Mouse (Mus musculus): ENCODE results near the gene 4930519G04Rik.
"Not testable (repeated sequence)": the region's sequence is repeated elsewhere in the genome, so short reads cannot be mapped to it uniquely, and the experiment has no call there.

Gene 4930519G04Rik

DNA sequence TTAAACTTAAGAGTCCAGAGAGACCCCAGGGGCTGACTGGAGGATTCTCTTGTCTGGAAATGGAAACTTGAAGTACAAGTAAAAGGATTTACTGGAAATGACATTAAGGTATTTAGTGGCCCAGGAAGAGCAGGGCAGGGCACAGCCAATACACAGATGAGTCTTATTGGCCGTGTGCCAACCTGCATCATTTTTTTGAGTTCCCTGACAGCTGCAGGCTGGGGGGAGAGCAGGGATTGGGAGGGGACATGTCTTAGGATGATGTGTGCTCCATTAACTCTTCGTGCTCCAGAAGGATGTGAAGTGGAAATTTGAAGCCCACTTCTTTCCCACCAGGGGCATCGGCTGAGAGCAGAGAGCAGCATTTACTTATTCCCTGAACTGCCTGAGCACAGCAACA is 11.3 kb upstream of the 4930519G04Rik start:
- DNase-seq (ENCODE audit: low spot score in 2 of 2), result not testable (repeated sequence)

DNA sequence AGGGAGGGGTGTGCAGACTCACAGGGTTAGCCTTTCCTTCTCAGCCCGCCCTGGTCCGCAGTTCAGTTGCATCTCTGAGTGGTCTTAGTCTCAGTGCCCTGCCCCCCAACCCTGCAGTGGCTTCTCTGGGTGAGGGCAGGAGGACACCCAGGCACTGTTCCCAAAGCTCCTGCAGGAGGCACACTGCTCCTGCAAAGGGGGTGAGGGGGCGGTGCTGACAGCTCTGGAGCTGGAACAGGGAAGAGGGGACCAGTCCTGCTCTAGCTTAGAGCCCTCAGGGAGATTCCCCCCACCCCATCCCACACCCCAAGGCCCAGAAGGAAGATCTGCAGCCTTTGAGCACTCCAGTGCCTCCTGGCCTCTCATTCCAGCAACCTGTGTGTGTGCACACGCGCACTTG is 10.8 kb upstream of the 4930519G04Rik start:
- DNase-seq (ENCODE audit: low spot score in 2 of 2), result no peak

DNA sequence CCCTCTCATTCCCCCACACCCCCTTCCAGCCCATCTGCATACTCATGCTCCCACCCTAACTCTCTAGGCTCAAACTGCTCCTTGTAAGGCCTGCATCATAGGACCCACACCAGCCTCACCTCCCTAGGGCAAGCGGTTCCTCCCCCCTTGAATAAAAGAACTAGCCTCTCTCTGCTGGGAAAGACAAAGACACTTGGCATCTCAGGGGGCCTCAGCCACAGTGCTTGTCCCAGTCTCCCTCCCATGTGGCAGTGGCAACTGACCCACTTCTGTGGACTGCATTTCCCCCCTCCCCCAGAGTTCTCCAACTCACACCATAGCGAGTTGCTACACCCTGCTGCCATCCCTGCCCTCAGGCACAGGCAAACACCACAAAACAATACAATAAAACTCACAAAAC is 9.1 kb upstream of the 4930519G04Rik start:
- not testable (repeated sequence) for DNase-seq (ENCODE audit: low spot score in 2 of 2)

DNA sequence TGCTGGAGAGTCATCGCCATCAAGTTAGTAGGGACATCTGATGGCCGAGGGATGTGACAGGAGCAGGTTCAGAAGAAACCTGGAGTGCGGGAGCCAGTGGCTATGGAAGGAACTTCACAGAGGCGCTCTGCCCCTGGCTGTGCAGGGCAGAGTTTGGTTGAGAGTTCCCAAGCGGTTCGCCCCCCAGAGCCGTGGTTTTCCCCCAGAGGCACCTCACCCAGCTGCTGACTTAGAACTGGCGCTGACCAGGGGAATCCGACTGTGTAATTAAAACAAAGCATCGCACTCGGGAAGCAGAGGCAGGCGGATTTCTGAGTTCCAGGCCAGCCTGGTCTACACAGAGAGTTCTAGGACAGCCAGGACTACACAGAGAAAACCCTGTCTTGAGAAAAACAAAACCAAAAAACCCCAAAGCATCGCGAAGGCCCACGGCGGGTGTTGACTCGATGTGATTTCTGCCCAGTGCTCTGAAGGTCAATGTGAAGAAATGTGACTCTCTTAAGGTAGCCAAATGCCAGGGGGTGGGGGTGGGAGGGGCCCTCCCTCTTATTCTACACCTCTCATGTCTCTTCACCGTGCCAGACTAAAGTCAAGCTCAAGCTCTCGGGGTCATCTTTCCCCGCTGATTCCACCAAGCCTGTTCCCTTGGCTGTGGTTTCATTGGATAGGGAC is 1.8 kb upstream of the 4930519G04Rik start:
- DNase-seq (ENCODE audit: low spot score in 2 of 2), result no peak

DNA sequence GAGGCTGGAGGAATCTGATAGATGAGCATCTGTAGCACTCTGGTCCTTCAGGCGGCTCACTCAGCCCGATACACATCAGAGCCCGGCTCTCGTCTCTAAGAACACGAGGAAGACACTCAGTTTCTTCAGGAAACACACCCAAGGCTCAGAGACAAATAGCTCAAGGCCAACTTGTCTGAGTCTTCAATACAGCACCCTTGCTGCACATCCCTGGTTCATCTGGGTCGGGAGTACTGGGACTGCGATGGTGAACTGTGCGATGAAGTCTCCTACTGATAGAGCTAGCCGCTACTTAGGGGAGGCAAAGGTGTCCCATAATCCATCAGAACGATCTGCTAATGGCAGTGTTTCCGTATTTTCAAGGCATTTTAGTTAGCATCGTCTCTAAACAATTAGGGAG is 5.1 kb downstream of the 4930519G04Rik start, which contains the start of gene Gm9936:
Gm9936 (minus strand) TSS at position 101 of the 400 bp plus-strand sequence.
- no peak for DNase-seq (ENCODE audit: low spot score in 2 of 2)

DNA sequence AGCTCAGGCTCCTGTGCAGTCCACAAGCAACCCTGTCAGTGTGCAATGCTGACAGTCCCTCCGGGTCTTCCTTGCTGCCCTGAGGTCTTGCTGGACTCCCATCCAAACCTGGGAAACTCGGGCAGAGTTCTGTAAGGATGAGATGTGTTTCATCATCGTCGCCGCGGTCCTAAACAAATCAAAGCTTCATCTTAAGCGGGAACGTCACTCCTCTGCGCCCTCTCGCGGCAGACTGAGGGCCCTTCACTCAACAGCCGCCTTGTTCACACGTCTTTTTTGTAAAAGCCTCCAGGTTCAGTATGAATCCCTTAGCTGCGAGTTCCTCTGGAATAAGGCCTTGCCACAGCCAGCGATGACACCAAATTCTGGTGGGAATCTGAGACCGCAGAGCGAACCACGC is 5.8 kb downstream of the 4930519G04Rik start:
- DNase-seq (ENCODE audit: low spot score in 2 of 2), result peak; percentile 55 to 80

DNA sequence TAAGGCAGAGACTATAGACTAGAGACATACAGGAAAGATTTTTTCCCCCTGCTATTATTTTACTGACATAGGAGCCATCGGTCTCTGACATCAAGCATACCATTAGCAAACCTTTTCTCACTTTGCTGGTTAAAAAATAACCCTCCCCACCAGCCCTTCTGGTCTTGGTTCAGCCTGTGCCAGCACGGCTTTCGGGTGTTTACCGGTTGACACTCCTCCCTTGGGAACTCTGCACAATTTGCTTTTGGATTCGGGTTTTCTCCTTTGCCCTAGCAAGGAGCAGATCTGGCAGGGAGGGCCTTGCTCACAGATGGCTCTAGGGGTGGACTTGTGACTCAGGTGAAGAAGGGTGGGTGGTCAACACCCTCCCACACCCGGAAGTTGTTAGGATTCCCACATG is 8.3 kb downstream of the 4930519G04Rik start:
- no peak for DNase-seq (ENCODE audit: low spot score in 2 of 2)

DNA sequence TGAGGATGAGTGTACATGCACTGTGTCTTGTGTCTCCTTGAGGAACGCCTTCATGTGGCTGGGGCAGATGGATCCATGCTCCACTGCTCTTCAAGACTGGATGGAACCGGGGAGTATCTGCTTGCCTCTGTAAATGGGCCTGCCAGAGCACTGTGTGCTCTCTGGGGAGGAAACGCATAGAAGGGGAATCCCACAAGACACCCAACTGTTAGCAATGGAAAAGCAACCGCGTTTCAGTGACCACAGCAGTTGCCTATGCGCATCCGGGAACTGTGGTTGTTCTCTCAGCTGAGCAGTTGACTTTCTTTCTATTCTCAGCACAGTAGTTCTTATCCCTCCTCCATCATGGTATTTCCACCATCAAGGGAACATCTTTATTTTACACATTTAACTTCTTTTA is 11.3 kb downstream of the 4930519G04Rik start:
- DNase-seq (ENCODE audit: low spot score in 2 of 2), result no peak

DNA sequence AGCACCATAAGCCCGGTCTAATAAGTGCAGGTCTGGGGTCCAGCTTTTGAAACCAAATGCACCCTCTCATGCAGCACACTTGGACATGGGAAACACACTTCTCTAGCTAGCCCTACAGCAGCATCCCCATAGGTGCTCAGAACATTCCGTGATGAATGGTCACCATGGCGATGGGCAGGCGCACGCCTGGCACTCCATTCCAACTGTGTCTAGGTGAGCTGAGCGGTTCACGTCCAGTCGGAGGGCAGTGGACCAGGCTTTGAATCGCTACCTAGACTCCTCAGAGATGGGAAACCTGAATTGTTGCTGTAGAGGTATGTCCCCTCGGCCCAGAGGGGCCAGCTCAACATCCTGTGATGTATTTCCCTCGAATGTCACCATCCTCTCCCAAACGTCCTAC is 11.8 kb downstream of the 4930519G04Rik start:
- DNase-seq (ENCODE audit: low spot score in 2 of 2), result no peak

DNA sequence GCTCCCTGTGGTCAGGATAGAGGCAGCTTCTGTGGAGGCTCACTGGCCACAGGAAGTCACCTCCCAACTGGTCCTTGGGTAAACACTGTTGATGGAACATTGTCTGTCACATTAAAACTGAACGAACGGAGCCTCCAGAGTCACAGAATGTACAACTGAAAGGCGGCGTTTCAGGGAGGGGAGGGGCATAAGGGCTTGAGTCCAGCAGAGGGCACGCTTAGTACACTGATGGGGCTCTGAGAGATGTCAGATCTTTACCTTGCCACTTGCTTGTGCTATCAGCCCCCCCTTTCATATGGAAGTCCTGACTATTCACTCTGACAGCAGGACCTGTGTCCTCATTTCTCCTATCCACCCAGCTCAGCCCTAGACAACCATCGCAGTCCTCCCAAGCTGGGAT is 22.4 kb downstream of the 4930519G04Rik start:
- DNase-seq (ENCODE audit: low spot score in 2 of 2), result no peak

DNA sequence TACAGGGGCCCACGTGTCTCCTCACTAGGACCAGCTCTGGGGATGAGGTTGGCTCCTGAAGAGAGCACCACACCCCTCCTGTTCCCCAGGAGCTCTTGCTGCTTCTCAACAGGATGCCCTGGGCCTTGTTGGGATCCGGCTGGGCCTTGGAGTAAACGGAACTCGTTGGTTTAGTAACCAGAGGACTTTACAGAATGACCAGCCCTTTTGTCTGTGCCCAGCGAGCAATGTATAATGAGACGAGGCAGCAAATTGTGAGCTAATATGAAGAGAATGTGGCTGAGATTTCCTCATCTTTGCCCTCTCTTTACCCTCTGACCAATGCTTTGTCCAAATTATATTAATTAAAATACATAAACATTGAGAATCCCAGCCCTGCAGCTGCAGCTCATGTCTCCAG is 22.9 kb downstream of the 4930519G04Rik start:
- DNase-seq (ENCODE audit: low spot score in 2 of 2), result no peak

DNA sequence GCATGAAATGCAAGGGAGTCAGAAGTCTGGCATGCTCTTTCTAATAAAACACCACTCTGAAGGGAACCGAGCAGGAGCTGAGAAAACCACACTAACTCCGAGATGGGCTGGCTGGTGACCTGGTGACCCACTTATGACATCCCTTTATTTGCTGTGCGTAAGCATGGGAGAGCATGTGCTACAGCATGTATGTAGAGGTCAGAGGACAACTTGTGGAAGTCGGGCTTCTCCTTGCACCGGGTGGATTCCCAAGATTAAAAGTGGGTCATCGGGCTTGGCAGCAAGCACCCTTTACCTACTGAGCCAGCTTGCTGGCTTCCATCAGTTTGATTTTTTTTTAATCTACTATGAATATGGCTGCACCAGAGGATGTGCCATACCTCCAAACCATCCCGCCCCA is 24.0 kb downstream of the 4930519G04Rik start:
- no peak for DNase-seq (ENCODE audit: low spot score in 2 of 2)

DNA sequence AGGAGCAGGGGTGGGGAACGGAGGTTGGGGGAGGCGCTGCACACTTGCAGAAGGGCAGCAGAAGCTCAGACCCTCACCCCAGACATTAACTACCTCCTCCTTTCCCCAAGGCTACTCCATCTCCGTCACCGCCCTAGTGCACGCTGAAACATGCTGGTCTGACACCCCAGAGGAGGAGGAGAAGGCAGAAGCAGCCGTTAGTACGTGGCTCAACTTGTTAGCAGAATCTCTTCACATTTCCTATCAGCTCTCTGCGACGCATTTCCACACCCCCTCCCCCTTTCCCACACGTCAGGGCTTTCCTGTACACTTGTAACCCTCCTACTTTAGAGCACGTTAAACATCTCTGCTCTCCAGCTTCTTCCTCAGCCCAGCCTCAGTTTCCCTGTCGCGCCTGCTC is 25.9 kb downstream of the 4930519G04Rik start:
- DNase-seq (ENCODE audit: low spot score in 2 of 2), result no peak

DNA sequence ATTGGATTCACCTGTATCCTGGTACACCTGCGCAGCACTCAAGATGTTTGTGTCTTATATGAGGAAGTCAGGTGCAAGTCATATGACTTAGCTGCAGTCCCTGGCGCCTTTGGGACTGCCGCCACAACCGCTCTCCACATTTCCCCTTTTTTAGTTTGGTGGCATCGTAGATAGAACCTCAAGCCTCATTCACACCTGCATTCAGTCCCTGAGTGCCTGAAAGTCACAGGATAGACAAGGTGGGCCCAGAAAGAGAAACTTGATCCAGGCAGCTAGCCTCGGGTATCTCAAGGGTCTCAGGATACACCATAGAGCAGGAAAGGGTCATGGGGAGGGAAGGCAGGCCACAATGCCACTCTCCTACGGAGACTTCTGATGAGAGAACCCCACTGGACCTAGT is 28.9 kb downstream of the 4930519G04Rik start:
- DNase-seq (ENCODE audit: low spot score in 2 of 2), result not testable (repeated sequence)

DNA sequence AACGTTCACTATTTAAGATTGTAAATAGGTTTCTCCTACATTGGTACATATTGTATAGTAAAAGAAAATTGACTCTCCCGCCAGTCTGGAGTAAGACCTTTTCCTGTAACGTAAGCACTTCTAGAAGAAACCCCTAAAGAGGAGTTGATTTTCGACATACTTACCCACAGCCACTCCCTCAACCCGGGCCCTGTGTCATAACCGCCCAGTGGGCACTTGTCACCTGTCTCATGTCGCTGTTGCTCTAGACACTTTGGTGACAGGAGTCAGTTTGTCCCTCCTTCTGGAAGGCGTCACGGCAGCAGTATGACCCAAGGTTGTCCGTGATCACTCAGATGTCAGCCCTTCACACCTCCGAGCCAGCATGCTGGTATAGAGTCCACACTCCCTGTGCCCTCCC is 29.6 kb downstream of the 4930519G04Rik start:
- DNase-seq (ENCODE audit: low spot score in 2 of 2), result no peak

DNA sequence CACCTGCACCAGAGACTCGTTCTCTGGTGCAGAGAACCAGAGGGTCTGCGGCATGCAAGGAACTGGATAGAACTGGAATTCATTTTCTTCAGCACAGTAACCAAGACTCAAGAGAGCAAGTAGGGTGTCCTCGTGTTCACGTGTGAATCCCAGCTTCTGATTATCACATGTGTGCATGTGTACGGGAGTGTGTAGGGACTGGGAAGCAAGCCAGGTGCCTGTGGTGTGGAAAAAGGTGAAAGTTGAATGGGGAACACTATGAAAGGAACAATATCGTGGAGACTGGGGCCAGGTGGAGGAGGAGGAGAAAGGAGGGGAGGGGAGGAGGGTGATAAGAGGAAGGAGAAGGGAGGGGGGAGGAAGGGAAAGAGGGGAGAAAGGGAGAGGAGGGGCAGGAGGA is 33.3 kb downstream of the 4930519G04Rik start:
- DNase-seq (ENCODE audit: low spot score in 2 of 2), result no peak

DNA sequence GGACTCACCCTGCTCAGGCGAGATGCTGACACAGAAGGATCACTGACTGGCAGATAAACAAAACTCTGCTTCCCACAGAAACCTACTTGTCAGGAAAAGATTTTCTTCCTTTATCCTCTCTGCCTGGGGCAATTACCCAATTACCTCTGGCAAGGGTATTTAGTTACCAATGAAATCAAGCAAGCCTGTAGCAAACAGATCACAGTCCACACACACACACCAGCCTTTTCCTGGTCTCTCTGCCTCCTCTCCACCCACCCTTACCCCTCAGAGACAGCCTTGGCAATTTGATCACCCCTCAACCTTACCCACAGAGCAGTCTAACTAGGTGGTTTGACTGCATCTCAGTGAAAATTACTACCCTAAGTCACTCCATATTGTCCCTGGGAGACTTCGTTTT is 35.5 kb downstream of the 4930519G04Rik start:
- DNase-seq (ENCODE audit: low spot score in 2 of 2), result no peak

DNA sequence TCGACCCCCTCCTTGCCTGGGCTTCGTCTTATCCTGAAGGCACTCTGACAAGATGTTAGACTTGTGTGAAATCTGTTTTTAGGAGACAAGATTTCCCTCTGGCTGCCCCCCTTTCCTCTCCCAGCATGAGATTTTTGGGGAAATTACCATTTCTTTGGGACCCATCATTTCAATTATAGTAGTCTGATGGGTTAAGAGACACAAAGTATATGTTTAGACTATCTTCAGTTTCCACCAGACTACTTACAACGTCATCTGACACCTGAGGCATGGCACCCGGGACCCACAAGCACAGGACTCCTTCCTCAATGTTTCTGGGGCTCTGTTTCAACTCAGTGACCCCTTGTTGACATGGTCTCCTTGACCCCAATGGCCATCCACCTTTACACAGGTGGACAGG is 42.1 kb downstream of the 4930519G04Rik start:
- DNase-seq (ENCODE audit: low spot score in 2 of 2), result no peak

DNA sequence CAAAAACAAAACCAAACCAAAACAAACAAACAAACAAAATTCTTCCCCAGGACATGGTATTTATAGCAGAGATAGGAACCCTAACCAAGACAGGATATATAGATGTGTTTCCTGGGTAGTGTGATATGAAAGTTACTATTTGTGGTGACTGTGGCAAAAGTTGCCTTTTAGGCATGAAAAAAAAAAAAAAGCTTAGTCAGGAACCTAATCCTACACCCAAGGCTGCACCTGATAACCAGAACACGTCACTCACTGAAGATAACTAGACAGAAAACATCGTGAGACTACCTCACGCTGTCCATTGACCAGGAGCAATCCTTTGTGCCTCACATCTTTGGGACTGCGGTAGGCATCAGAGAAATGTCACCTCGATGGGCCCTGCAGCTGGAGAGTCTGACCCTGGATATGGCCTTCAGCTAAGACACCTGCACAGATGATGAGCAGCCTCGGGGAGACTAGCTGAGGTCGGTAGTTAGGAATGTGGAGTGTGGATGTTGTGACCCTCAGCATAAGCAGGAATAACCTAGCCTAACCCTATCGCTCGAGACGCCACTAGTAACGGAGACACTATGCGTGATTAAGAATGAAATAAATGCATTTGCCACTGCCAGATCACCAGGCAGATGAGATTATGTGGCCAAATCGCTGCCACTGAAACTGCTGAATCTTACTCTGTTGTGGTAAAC is 43.4 kb downstream of the 4930519G04Rik start, which contains the start of gene Oasl2:
Oasl2 (plus strand) TSS at position 249 of the 686 bp plus-strand sequence.
- no peak for DNase-seq (ENCODE audit: low spot score in 2 of 2)

DNA sequence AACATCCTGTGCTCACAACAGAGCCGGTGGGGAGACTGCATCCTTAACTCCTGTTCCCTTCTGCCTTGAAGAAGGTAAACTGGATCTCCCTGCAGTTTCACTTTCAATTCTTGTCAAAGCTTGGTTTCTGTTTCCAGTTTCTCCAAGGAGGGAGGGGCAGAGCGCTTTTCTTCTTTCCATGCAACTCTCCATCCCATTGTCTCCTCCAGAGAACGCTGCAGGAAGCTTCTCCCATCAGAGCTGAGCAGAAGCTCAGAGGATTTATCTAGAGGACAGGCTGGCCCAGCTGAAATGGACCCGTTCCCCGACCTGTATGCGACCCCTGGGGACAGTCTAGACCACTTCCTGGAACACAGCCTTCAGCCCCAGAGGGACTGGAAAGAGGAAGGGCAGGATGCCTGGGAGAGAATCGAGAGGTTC is 43.9 kb downstream of the 4930519G04Rik start:
- no peak for DNase-seq (ENCODE audit: low spot score in 2 of 2)

DNA sequence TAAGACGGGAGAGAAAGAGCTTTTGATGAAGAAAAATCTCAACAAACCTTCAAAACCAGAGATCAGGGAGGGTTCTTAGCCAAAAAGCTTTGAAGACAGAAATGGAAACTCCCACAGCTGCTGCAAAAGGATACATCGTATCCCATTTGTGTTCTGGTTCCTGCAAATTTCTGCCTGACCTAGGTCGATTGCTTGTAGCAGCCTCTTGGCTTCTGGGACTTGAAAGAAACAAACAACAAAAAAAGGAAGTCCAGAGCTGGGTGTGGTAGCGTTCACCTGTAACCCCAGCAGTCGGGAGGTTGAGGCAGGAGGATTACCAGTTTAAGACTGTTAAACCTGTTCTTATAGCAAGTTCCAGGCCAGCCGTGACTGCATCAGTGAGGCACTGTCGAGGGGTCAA is 45.4 kb downstream of the 4930519G04Rik start:
- DNase-seq (ENCODE audit: low spot score in 2 of 2), result no peak

DNA sequence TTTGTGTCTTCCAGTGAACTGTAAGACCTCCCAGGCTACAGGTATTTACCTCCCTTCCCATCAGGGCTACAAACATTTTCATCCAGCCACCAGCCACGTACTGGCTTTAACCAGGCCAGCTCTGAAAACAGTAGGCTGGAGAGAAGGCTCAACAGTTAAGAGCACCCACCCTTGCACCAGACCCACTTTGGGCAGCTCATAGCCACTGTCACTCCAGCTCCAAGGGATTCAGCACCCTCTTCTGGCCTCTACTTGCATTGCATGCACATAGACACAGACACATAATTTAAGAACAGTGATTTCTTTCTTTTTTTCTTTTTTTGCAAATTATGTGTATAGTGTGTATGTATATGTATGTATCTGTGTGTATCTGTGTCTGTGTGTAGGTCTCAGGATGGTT is 48.9 kb downstream of the 4930519G04Rik start:
- DNase-seq (ENCODE audit: low spot score in 2 of 2), result no peak

DNA sequence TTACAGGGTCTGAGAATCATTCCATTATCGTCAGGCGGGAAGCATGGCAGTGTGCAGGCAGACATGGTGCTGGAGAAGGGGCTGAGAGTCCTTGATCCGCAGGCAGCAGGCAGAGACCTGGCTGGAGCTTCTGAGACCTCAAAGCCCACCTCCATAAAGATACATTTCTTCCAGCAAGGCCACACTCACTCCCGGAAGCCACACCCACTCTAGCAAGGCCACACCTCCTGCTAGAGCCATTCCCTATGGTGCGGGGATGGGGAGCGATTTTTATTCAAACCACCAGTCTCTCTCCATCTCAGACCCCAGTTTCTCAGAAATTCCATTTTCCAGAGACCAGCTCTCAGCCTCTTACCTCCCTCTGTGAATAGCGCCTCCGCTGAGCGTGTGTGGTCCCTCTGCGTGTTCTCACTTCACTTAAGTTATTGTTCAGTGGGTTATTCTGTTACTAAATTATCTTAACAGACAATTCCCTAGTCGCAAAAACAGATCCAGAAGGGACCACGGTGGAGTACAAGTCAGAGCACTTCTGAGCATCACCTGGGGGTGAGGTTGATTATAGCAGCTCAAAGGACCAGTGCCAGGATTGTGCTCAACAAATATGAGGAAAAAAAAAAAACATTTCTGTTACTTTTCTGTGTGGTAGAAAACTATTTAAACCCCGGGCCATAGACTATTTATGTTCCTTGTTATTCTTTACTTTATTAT is 55.3 kb downstream of the 4930519G04Rik start:
- no peak for DNase-seq (ENCODE audit: low spot score in 2 of 2)

Data from frontal cortex, postnatal 36 days (tissue).